Mouse (Mus musculus) CD4-positive helper T cell, adult 2 months (primary cell): ENCODE results near the gene Gpr161.

Experiments used
- DNase-seq: peaks from one replicate; pipeline ENCODE4 v3.0.0-alpha.2; 2012; ENCODE audit warnings: low read depth, missing footprints, low spot score

Gpr161 gene

GRCm38 (mm10) chr1:165295489-165295888 lies at the start of gene Gpr161:
Gene Gpr161, plus strand, starts transcription at chr1:165295789.
- DNase-seq = no peak

- DNase-seq = no peak
Observed at GRCm38 (mm10) chr1:165246587-165246986, 49.0 kb upstream of the Gpr161 start.

GRCm38 (mm10) chr1:165247085-165247484 lies 48.5 kb upstream of the Gpr161 start:
- DNase-seq = no peak

- no peak for DNase-seq
Observed at GRCm38 (mm10) chr1:165247788-165248187, 47.8 kb upstream of the Gpr161 start.

- no peak for DNase-seq
Observed at GRCm38 (mm10) chr1:165248842-165249241, 46.7 kb upstream of the Gpr161 start.

GRCm38 (mm10) chr1:165250546-165250945 lies 45.0 kb upstream of the Gpr161 start:
- no peak for DNase-seq

GRCm38 (mm10) chr1:165252027-165252671 lies 43.4 kb upstream of the Gpr161 start:
- DNase-seq = peak; percentile 58

- no peak for DNase-seq
Observed at GRCm38 (mm10) chr1:165274946-165275345, 20.6 kb upstream of the Gpr161 start.

GRCm38 (mm10) chr1:165280741-165281140 lies 14.8 kb upstream of the Gpr161 start:
- DNase-seq = no peak

- DNase-seq = peak; percentile 5
Observed at GRCm38 (mm10) chr1:165281351-165282221, 14.0 kb upstream of the Gpr161 start.

- DNase-seq = no peak
Observed at GRCm38 (mm10) chr1:165282222-165282966, 13.2 kb upstream of the Gpr161 start.

GRCm38 (mm10) chr1:165282967-165283345 lies 12.6 kb upstream of the Gpr161 start:
- DNase-seq = no peak

GRCm38 (mm10) chr1:165284096-165284495 lies 11.5 kb upstream of the Gpr161 start:
- no peak for DNase-seq

- DNase-seq = no peak
Observed at GRCm38 (mm10) chr1:165288165-165288564, 7.4 kb upstream of the Gpr161 start.

GRCm38 (mm10) chr1:165289831-165290230 lies 5.8 kb upstream of the Gpr161 start:
- peak; percentile 5 for DNase-seq

GRCm38 (mm10) chr1:165291606-165292005 lies 4.0 kb upstream of the Gpr161 start:
- DNase-seq = no peak

- no peak for DNase-seq
Observed at GRCm38 (mm10) chr1:165301108-165301507, 5.5 kb downstream of the Gpr161 start.

GRCm38 (mm10) chr1:165301567-165301966 lies 6.0 kb downstream of the Gpr161 start:
- no peak for DNase-seq

- no peak for DNase-seq
Observed at GRCm38 (mm10) chr1:165302455-165303208, 7.0 kb downstream of the Gpr161 start.

- no peak for DNase-seq
Observed at GRCm38 (mm10) chr1:165303209-165303608, 7.6 kb downstream of the Gpr161 start.

- no peak for DNase-seq
Observed at GRCm38 (mm10) chr1:165304341-165304740, 8.8 kb downstream of the Gpr161 start.
